Mouse (Mus musculus) stomach, embryonic 14.5 days (tissue): ENCODE data around the gene Vti1a. TPM values are rescaled to one million over a fixed set of nuclear protein-coding genes. Genes with fewer than 3 reads are reported as not detected.

Experiments
- ATAC-seq: fragments of 200-750 bp; cut with Nextera tagmentation; 2 replicates; pipeline ENCODE4 v1.8.0; 2017; ENCODE audit warnings: low read depth, moderate TSS enrichment; ENCODE audit not compliant: insufficient number of reproducible peaks, insufficient read depth, low FRiP score
- H3K27ac ChIP-seq: fragments of 300-500 bp; sonication (generic); 2 replicates; pipeline ENCODE4 v1.5.1; 2014; ENCODE audit warnings: mild to moderate bottlenecking, low read length, moderate library complexity, mixed read lengths
- H3K27me3 ChIP-seq: fragments of 300-500 bp; sonication (generic); 2 replicates; pipeline ENCODE4 v1.6.1; 2014; ENCODE audit warnings: low read length, control low read depth, mixed read lengths; ENCODE audit not compliant: control insufficient read depth, insufficient read depth
- H3K36me3 ChIP-seq: fragments of 300-500 bp; sonication (generic); 2 replicates; pipeline ENCODE4 v1.6.1; 2014; ENCODE audit warnings: mild to moderate bottlenecking, control low read depth, low read length, moderate library complexity, mixed read lengths; ENCODE audit not compliant: control insufficient read depth, insufficient read depth
- H3K4me1 ChIP-seq: fragments of 300-500 bp; sonication (generic); 2 replicates; pipeline ENCODE4 v1.6.1; 2014; ENCODE audit warnings: low read length, control low read depth, mixed read lengths; ENCODE audit not compliant: control insufficient read depth, insufficient read depth
- H3K4me2 ChIP-seq: fragments of 300-500 bp; sonication (generic); replicated peaks from 2 replicates; pipeline ENCODE4 v1.6.1; 2014; ENCODE audit warnings: low read depth, low read length, control low read depth
- H3K4me3 ChIP-seq: fragments of 300-500 bp; sonication (generic); 2 replicates; pipeline ENCODE4 v1.5.1; 2014; ENCODE audit warnings: low read depth, low read length, control low read depth
- H3K9ac ChIP-seq: fragments of 300-500 bp; sonication (generic); replicated peaks from 2 replicates; pipeline ENCODE4 v1.6.1; 2014; ENCODE audit warnings: low read depth, mild to moderate bottlenecking, control low read depth, low read length, moderate library complexity, mixed read lengths
- H3K9me3 ChIP-seq: fragments of 300-500 bp; sonication (generic); 2 replicates; pipeline ENCODE4 v1.6.1; 2016; ENCODE audit warnings: low read depth, low read length, control low read depth; ENCODE audit not compliant: control insufficient read depth
- WGBS: fragments of 180-500 bp; shearing (Covaris S2); extraction: QIAGEN DNeasy Blood & Tissue Kit; methylation state at CpG from one replicate; pipeline ENCODE4 v1.1.7; 2014; 5-methylcytosine and 5-hydroxymethylcytosine counted together
- polyA plus RNA-seq: library from polyadenylated mRNA; unstranded; fragments of >200 nt; fragmentation: Nextera tagmentation; extraction: Ambion mirVana; gene quantifications from 2 replicates; pipeline ENCODE4 v1.2.1, GENCODE M21; 2014

The Vti1a gene
- polyA plus RNA-seq, 1 experiment from 2014 or later: 27.2 TPM

GRCm38 (mm10) chr19:55484559-55484958, 168.5 kb downstream of the Vti1a start:
- Histone ChIP-seq H3K4me1 (0 out of 2 replicates have a peak, but pooled peaks cover 3% of the 10 kb centered on the region), H3K9me3 (no peaks in the 10 kb centered on the region), H3K27ac (no peak overlapping the region; the same call in 1 of the 2 replicates), H3K36me3 (no peaks in the 10 kb centered on the region), H3K27me3 (no peaks in the 10 kb centered on the region), H3K4me2 (no peak overlapping the region), H3K9ac (no peak overlapping the region), H3K4me3 (no peak overlapping the region)
- 58% methylated on average over 6 of the region's 6 CpGs for WGBS
- peak; percentile 76; the same call in 1 of the 2 replicates for ATAC-seq

GRCm38 (mm10) chr19:55486473-55486872, 170.4 kb downstream of the Vti1a start:
- no peak for ATAC-seq
- H3K4me1 ChIP-seq: no peaks in the 10 kb centered on the region
- WGBS: 65% methylated on average over 4 of the region's 4 CpGs

GRCm38 (mm10) chr19:55491126-55492076, 175.3 kb downstream of the Vti1a start:
- H3K36me3 ChIP-seq: no peaks in the 10 kb centered on the region
- no peaks in the 10 kb centered on the region for H3K4me1 ChIP-seq
- H3K9me3 ChIP-seq: no peaks in the 10 kb centered on the region
- H3K4me2 ChIP-seq: no peak overlapping the region
- H3K4me3 ChIP-seq: no peak overlapping the region
- H3K9ac ChIP-seq: no peak overlapping the region
- H3K27ac ChIP-seq: no peak overlapping the region
- no peaks in the 10 kb centered on the region for H3K27me3 ChIP-seq
- ATAC-seq: no peak
- 28% methylated on average over 15 of the region's 15 CpGs for WGBS

More at GRCm38 (mm10) chr19:55486473-55486872, 170.4 kb downstream of the Vti1a start:
- Histone ChIP-seq H3K27me3 (no peaks in the 10 kb centered on the region), H3K9ac (no peak overlapping the region), H3K4me3 (no peak overlapping the region), H3K4me2 (no peak overlapping the region), H3K27ac (no peak overlapping the region), H3K36me3 (no peaks in the 10 kb centered on the region), H3K9me3 (no peaks in the 10 kb centered on the region)

DNA sequence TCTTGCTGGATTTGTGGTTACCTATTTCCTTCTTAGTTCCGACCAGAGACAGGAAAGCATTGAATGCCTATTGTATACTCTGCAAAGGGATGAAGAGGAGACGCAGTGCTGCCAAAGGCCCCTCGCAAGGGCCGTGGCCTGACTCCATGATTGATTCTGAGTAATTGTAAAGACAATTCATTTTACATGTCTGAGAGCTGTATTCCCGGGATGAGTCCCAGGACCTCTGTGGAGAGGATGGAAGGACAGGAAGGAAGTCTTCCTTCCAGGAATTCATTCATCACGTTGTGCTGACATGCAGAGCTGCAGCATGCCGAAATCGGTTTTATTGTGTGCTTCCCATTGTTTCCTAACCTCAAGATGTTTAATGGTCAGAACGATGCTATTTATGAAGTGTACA, 180.2 kb downstream of the Vti1a start:
- 39% methylated on average over 9 of the region's 9 CpGs for WGBS
- H3K4me2 ChIP-seq: no peak overlapping the region
- no peak overlapping the region for H3K9ac ChIP-seq
- ATAC-seq: no peak
- H3K4me3 ChIP-seq: no peak overlapping the region
- peaks cover 10% of the 10 kb centered on the region; the same call in 1 of the 2 replicates for H3K4me1 ChIP-seq
- no peak overlapping the region for H3K27ac ChIP-seq
- H3K9me3 ChIP-seq: no peaks in the 10 kb centered on the region
- no peaks in the 10 kb centered on the region for H3K36me3 ChIP-seq
- no peaks in the 10 kb centered on the region for H3K27me3 ChIP-seq

DNA sequence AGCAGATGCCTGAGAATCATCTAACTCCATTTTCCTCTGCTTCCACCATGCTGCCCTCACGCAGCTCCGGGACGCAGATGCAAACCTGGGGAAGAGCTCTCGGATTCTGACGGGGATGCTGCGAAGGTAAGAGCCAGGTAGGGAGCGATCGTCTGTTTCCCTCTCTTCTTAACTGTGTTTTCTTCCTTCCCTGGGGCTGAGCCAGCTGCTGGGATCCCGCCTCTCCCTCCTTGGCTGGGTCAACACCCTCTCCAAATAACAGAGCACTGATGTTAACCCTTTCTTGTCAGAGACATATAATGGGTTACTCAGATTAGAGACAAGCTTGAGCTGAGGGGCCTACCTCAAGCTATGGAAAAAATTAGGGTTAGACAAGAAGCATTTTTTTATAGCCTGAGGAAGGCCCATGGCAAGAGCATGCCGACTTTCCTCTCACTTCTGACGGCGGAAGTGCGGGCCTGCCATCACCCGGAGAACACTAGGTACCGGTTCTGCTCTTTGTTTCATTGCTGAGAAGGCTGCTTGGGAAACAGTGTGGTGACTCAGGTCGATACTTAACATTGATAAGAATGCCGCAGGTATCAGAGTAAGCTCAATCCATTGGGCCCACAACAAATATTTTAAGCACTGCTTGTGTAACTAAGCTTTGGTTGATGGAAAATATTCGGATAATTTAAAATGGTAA, 183.2 kb downstream of the Vti1a start:
- Histone ChIP-seq H3K4me3 (no peak overlapping the region), H3K4me2 (no peak overlapping the region; the same call in 1 of the 2 replicates), H3K27ac (peak overlapping the region; percentile 4; the same call in 1 of the 2 replicates), H3K4me1 (peaks cover 15% of the 10 kb centered on the region; the same call in 1 of the 2 replicates), H3K9me3 (no peaks in the 10 kb centered on the region), H3K36me3 (no peaks in the 10 kb centered on the region), H3K27me3 (no peaks in the 10 kb centered on the region), H3K9ac (no peak overlapping the region)
- no peak for ATAC-seq
- WGBS: 46% methylated on average over 18 of the region's 18 CpGs

DNA sequence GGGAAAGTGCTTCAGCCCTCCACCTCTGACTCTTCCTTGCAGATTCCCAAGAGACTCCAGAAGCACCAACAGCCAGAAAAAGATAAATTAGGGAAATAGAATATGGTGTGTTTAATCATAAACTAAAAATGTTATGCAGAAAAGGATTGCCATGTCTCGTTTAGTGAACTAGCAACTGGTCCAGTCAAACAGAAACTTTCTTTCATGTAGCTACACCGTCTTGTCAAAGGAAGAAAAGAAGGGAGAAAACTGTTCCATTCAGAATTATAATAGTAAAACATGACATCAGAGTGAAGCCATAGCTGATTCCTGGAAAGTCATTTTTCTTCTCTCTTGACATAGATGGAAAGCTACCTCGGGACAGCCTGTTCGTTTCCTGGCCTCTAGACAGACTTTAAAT, 185.9 kb downstream of the Vti1a start:
- H3K27ac ChIP-seq: no peak overlapping the region
- no peaks in the 10 kb centered on the region for H3K36me3 ChIP-seq
- 30% methylated on average over 4 of the region's 4 CpGs for WGBS
- no peak overlapping the region for H3K4me3 ChIP-seq
- H3K9ac ChIP-seq: no peak overlapping the region
- H3K4me1 ChIP-seq: peaks cover 15% of the 10 kb centered on the region; the same call in 1 of the 2 replicates
- no peak for ATAC-seq
- no peaks in the 10 kb centered on the region for H3K27me3 ChIP-seq
- H3K4me2 ChIP-seq: no peak overlapping the region
- no peaks in the 10 kb centered on the region for H3K9me3 ChIP-seq

DNA sequence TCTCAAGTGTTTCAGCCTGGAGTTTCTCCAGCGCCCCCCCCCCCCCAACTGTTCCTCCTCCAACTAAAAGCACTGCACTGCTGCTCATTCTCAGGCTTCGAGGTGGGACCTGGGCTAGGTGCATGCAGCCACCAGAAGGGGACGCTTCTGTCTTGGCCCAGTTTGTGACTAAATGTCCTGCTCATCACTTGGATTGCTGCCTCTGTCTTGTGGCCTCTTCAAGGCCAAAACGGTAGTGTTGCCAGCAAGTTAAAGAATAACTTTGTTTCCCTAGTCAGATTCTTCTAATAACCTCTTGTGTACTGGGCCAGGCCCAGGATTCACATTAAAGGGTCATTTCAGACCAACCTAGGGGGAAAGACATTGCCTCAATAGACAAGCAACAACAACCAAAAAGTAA, 187.7 kb downstream of the Vti1a start:
- 62% methylated on average over 4 of the region's 4 CpGs for WGBS
- ATAC-seq: no peak
- H3K27me3 ChIP-seq: no peaks in the 10 kb centered on the region
- H3K4me1 ChIP-seq: peaks cover 12% of the 10 kb centered on the region; the same call in 1 of the 2 replicates
- H3K9me3 ChIP-seq: no peaks in the 10 kb centered on the region
- H3K9ac ChIP-seq: no peak overlapping the region
- H3K36me3 ChIP-seq: no peaks in the 10 kb centered on the region
- H3K4me2 ChIP-seq: no peak overlapping the region
- no peak overlapping the region for H3K4me3 ChIP-seq
- no peak overlapping the region for H3K27ac ChIP-seq

GRCm38 (mm10) chr19:55507748-55508147, 191.7 kb downstream of the Vti1a start:
- WGBS: 71% methylated on average over 16 of the region's 16 CpGs
- ATAC-seq: no peak
- Histone ChIP-seq H3K4me2 (no peak overlapping the region), H3K4me1 (no peaks in the 10 kb centered on the region), H3K9me3 (no peaks in the 10 kb centered on the region), H3K4me3 (no peak overlapping the region), H3K27me3 (no peaks in the 10 kb centered on the region), H3K27ac (no peak overlapping the region), H3K9ac (no peak overlapping the region), H3K36me3 (no peaks in the 10 kb centered on the region)
